15 mouse cellular contexts compared by ENCODE assay signal in genomic region chr3:149275478-149276132, GRCm38 (mm10).
"Had no signal": no experiment of that assay in that cellular context is flagged by ENCODE, and none has a peak within 500 bp of the region (broad histone marks: within the 10 kb centered on the region; RNA-seq: fewer than 3 reads in every experiment).

No protein-coding gene starts in this region.

- H3K4me1 ChIP-seq: limb, embryonic 12.5 days; megakaryocyte, embryonic 14.5 days had no signal

- H3K4me2 ChIP-seq: lung, embryonic 15.5 days; midbrain, embryonic 12.5 days had no signal

- H3K27me3 ChIP-seq: limb, embryonic 12.5 days; lung, embryonic 15.5 days; megakaryocyte, embryonic 14.5 days; neural tube, embryonic 13.5 days had no signal

- ATAC-seq: midbrain, embryonic 16.5 days had no signal

- H3K36me3 ChIP-seq: limb, embryonic 12.5 days; lung, embryonic 15.5 days; midbrain, embryonic 12.5 days; neural tube, embryonic 13.5 days had no signal

- H3K4me3 ChIP-seq: layer of hippocampus, adult 2 months; limb, embryonic 12.5 days; lung, embryonic 15.5 days; megakaryocyte, embryonic 14.5 days; midbrain, embryonic 12.5 days; neural tube, embryonic 13.5 days had no signal

- H3K27ac ChIP-seq: layer of hippocampus, adult 2 months; limb, embryonic 12.5 days; lung, embryonic 15.5 days; macrophage; midbrain, embryonic 12.5 days; neural tube, embryonic 13.5 days; stomach, postnatal 0 days had no signal

- H3K9ac ChIP-seq: limb, embryonic 12.5 days; lung, embryonic 15.5 days; midbrain, embryonic 12.5 days; neural tube, embryonic 13.5 days had no signal

- DNase-seq: kidney, adult 11 months; kidney, postnatal 36 days; liver; lung, postnatal 14 days; thymus, adult 18-20 months; thymus, postnatal 14 days had no signal

- H3K9me3 ChIP-seq: limb, embryonic 12.5 days; lung, embryonic 15.5 days; midbrain, embryonic 12.5 days; neural tube, embryonic 13.5 days had no signal
